Mouse (Mus musculus) erythroblast, embryonic 14.5 days (primary cell): ENCODE data around the gene Krtap1-5. TPM values are rescaled to one million over a fixed set of nuclear protein-coding genes. Genes with fewer than 3 reads are reported as not detected.
"Not testable (repeated sequence)": the region's sequence is repeated elsewhere in the genome, so short reads cannot be mapped to it uniquely, and the experiment has no call there.

Experiments
- H3K27me3 ChIP-seq: 2 replicates; pipeline ENCODE4 v1.6.1; 2012; ENCODE audit warnings: inconsistent platforms; ENCODE audit not compliant: control insufficient read depth
- H3K36me3 ChIP-seq: 2 replicates; pipeline ENCODE4 v1.6.1; 2012; ENCODE audit warnings: mild to moderate bottlenecking, inconsistent platforms; ENCODE audit not compliant: control insufficient read depth
- H3K4me1 ChIP-seq: 2 replicates; pipeline ENCODE4 v1.6.1; 2012; ENCODE audit warnings: inconsistent platforms; ENCODE audit not compliant: control insufficient read depth
- H3K4me3 ChIP-seq: replicated peaks from 2 replicates; pipeline ENCODE3; 2012; ENCODE audit warnings: moderate library complexity, mild to moderate bottlenecking, inconsistent platforms
- H3K9me3 ChIP-seq: 2 replicates; pipeline ENCODE4 v1.6.1; 2012; ENCODE audit warnings: low read length, inconsistent platforms, mixed read lengths; ENCODE audit not compliant: control insufficient read depth
- GATA1 ChIP-seq: IDR thresholded peaks from 2 replicates; pipeline ENCODE4 v1.6.1; 2012; ENCODE audit warnings: low read length, inconsistent platforms, mixed read lengths
- TAL1 ChIP-seq: IDR thresholded peaks from 3 replicates; pipeline ENCODE4 v1.6.1; 2012; ENCODE audit warnings: low read length, inconsistent platforms, mixed read lengths
- polyA plus RNA-seq: library from polyadenylated mRNA; stranded (reverse); fragments of >175 nt; gene quantifications from 2 replicates; pipeline ENCODE4 v1.2.3, GENCODE M21; 2012

Gene Krtap1-5
- not detected in 2 replicates for polyA plus RNA-seq

DNA sequence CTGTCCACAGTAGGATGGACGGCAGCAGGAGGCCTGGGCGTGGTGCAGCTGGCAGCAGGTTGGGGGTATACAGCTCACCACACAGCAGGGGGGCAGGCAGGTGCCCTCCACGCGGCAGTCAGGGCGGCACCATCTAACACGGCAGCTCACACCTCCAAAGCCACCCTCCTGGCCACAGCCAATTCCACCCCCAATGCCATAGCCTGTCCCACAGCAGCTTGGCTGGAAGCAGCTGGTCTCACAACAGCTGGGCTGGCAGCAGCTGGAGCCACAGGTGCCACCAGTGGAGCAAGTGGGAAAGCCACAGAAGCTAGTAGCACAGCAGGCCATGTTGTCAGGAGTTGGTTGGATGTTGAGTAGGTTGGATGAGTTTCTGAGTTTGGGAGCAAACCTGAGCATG lies at the start of gene Krtap1-5:
Gene Krtap1-5, minus strand, starts transcription at position 381 of the 400 bp plus-strand sequence.
- Histone ChIP-seq H3K4me3 (no peak within 1 kb of the TSS), H3K9me3 (peaks cover 3% of the 10 kb centered on the region), H3K4me1 (no peaks in the 10 kb centered on the region), H3K36me3 (no peaks in the 10 kb centered on the region), H3K27me3 (no peaks in the 10 kb centered on the region)
- TF ChIP-seq GATA1 (no peak), TAL1 (no peak)

GRCm38 (mm10) chr11:99628138-99628537 lies 47.3 kb upstream of the Krtap1-5 start, which contains the start of gene Krtap4-1:
Gene Krtap4-1, minus strand, starts transcription at chr11:99628238.
- Histone ChIP-seq H3K27me3 (no peaks in the 10 kb centered on the region), H3K4me1 (no peaks in the 10 kb centered on the region), H3K4me3 (no peak within 1 kb of the TSS), H3K9me3 (peaks cover 2% of the 10 kb centered on the region; the same call in 1 of the 2 replicates), H3K36me3 (no peaks in the 10 kb centered on the region)
- TF ChIP-seq TAL1 (no peak), GATA1 (no peak)

DNA sequence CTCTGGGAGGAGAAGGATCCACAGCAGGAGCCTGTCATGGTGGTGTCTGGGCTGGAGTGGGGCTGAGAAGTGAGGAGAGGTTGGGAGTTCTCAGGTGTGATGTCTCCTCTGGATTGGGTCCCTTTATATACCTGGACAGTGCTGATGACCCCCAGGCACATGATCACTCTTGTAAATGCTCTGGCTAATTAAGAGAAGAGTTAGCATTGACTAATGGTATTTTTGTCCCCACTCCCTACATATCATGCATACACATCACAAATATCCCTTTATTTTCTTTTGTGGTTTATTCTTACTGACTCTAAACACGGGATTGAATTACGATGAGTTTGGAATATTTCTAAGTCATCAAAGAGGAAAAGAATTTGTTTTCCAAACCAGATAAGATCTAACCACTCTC lies 39.5 kb upstream of the Krtap1-5 start, which contains the start of gene Gm11562:
Gene Gm11562, minus strand, starts transcription at position 101 of the 400 bp plus-strand sequence.
- Histone ChIP-seq H3K27me3 (no peaks in the 10 kb centered on the region), H3K4me3 (no peak within 1 kb of the TSS)

DNA sequence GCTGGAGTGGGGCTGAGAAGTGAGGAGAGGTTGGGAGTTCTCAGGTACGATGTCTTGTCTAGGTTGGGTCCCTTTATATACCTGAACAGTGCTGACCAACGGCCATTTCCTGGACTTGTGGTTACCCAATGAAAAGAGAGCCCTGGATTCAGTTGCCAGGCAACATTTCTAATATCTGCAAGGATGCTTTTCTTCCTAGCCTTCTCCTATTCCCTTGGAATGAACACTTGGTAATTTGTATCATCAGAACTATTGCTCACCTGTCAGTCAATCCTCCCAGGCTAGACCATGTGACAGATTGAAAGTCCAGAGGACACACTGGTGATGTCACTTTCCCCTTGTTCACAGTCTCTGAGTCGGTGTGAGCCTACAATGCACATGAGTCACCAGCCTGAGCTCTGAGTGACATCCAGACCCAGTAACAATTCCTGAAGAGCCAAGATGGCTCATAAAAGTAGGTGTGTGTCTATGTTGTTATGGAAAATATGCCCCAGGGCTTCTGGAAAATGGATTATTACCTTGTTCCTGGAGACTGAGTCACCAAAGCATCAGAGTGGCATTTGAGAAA lies 34.1 kb upstream of the Krtap1-5 start, which contains the start of gene Krtap2-4:
Gene Krtap2-4, minus strand, starts transcription at position 51 of the 568 bp plus-strand sequence.
- H3K4me3 ChIP-seq = no peak within 1 kb of the TSS
- H3K9me3 ChIP-seq = no peaks in the 10 kb centered on the region
- TF ChIP-seq TAL1 (no peak), GATA1 (no peak)
- H3K27me3 ChIP-seq = no peaks in the 10 kb centered on the region
- H3K4me1 ChIP-seq = no peaks in the 10 kb centered on the region
- no peaks in the 10 kb centered on the region for H3K36me3 ChIP-seq

More for the DNA sequence above, 39.5 kb upstream of the Krtap1-5 start, which contains the start of gene Gm11562:
- Histone ChIP-seq H3K36me3 (no peaks in the 10 kb centered on the region), H3K9me3 (no peaks in the 10 kb centered on the region), H3K4me1 (no peaks in the 10 kb centered on the region)
- TF ChIP-seq GATA1 = no peak
- TF ChIP-seq TAL1 = no peak

DNA sequence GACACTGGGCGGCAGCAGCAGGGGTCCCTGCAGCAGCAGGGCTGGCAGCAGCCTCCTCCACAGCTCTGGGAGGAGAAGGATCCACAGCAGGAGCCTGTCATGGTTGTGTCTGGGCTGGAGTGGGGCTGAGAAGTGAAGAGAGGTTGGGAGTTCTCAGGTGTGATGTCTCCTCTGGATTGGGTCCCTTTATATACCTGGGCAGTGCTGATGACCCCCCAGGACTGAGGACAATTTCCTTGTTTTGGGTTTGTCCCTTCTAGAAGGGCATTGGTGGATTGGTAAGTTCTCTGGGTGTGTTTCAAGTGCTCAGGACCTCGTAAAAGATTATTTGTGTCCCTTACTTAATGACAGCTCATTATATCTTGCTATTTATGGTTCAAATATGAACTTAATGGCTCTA lies 29.3 kb upstream of the Krtap1-5 start, which contains the start of gene Gm11937:
Gene Gm11937, minus strand, starts transcription at position 101 of the 400 bp plus-strand sequence.
- not testable (repeated sequence) for H3K4me3 ChIP-seq, H3K4me1 ChIP-seq, H3K9me3 ChIP-seq, H3K27me3 ChIP-seq, H3K36me3 ChIP-seq

- Histone ChIP-seq H3K9me3 (no peaks in the 10 kb centered on the region), H3K36me3 (no peaks in the 10 kb centered on the region), H3K27me3 (no peaks in the 10 kb centered on the region), H3K4me3 (no peak overlapping the region), H3K4me1 (no peaks in the 10 kb centered on the region)
- TF ChIP-seq GATA1 (no peak), TAL1 (no peak)
Observed at GRCm38 (mm10) chr11:99609126-99609525, 28.3 kb upstream of the Krtap1-5 start.

- H3K4me3 ChIP-seq, H3K9me3 ChIP-seq, H3K4me1 ChIP-seq, H3K27me3 ChIP-seq, H3K36me3 ChIP-seq: not testable (repeated sequence)
Observed at GRCm38 (mm10) chr11:99603208-99603607, 22.4 kb upstream of the Krtap1-5 start, which contains the start of gene Gm11938. Gene Gm11938, minus strand, starts transcription at chr11:99603308.

GRCm38 (mm10) chr11:99597742-99598141 lies 16.9 kb upstream of the Krtap1-5 start, which contains the start of gene Krtap9-3:
Gene Krtap9-3, minus strand, starts transcription at chr11:99598105.
- H3K4me3 ChIP-seq, H3K36me3 ChIP-seq, H3K4me1 ChIP-seq, H3K27me3 ChIP-seq, H3K9me3 ChIP-seq: not testable (repeated sequence)

DNA sequence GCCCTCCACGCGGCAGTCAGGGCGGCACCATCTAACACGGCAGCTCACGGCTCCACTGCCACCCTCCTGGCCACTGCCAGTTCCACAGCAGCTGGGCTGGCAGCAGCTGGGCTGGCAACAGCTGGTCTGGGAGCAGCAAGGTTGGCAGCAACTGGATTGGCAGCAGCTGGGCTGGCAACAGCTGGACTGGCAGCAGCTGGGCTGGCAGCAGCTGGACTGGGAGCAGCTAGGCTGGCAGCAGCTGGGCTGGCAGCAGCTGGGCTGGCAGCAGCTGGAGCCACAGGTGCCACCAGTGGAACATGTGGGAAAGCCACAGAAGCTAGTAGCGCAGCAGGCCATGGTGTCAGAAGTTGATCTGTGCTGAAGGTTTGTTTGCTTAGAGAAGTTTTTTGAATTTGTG lies 10.2 kb upstream of the Krtap1-5 start, which contains the start of gene Krtap1-3:
Gene Krtap1-3, minus strand, starts transcription at position 359 of the 400 bp plus-strand sequence.
- Histone ChIP-seq H3K9me3 (peaks cover 2% of the 10 kb centered on the region; the same call in 1 of the 2 replicates), H3K36me3 (no peaks in the 10 kb centered on the region), H3K4me1 (no peaks in the 10 kb centered on the region), H3K27me3 (no peaks in the 10 kb centered on the region), H3K4me3 (no peak within 1 kb of the TSS)
- TF ChIP-seq GATA1 (no peak), TAL1 (no peak)

GRCm38 (mm10) chr11:99585096-99585495 lies 4.3 kb upstream of the Krtap1-5 start:
- Histone ChIP-seq H3K36me3 (no peaks in the 10 kb centered on the region), H3K27me3 (no peaks in the 10 kb centered on the region), H3K4me1 (no peaks in the 10 kb centered on the region), H3K9me3 (peaks cover 3% of the 10 kb centered on the region), H3K4me3 (no peak overlapping the region)
- TF ChIP-seq GATA1 (no peak), TAL1 (no peak)
